Mouse (Mus musculus): Measurements from ENCODE around the gene Olfr585. TPM values are rescaled to one million over a fixed set of nuclear protein-coding genes. Genes with fewer than 3 reads are reported as not detected.

Gene Olfr585
- polyA plus RNA-seq (2016; fragmentation: Nextera tagmentation; extraction: Ambion mirVana): not detected in 2 replicates

DNA sequence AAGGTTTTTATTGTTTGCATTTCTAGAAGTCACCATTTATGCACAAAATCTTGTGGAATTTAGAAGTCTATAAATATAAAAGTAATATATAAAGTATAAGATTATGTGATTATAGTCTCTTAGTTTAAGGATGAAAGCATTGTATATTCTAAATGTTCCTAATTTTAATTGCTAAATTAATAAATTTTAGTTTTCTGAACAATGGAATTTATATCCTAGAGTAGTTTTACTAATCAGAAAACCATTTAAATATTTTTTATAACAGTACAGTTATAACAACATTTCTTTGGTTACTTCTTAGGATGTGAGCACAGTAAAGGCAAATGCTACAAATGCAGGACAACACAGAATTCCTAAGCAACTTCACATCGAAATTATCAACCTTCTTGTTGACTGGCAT lies at the start of gene Olfr585:
Olfr585 (plus strand) TSS at position 301 of the 400 bp plus-strand sequence.
- H3K27me3 ChIP-seq (ENCODE audit: poor library complexity, severe bottlenecking): no peaks in the 10 kb centered on the region
- H3K4me1 ChIP-seq: no peaks in the 10 kb centered on the region
- no peak within 1 kb of the TSS for H3K27ac ChIP-seq
- no peaks in the 10 kb centered on the region for H3K9me3 ChIP-seq
- 88% methylated on average over 1 of the region's 1 CpGs for WGBS
- H3K4me3 ChIP-seq: no peak within 1 kb of the TSS
- H3K36me3 ChIP-seq (replicated peaks): no peaks in the 10 kb centered on the region
- no peak for DNase-seq (ENCODE audit: extremely low spot score, low spot score)

DNA sequence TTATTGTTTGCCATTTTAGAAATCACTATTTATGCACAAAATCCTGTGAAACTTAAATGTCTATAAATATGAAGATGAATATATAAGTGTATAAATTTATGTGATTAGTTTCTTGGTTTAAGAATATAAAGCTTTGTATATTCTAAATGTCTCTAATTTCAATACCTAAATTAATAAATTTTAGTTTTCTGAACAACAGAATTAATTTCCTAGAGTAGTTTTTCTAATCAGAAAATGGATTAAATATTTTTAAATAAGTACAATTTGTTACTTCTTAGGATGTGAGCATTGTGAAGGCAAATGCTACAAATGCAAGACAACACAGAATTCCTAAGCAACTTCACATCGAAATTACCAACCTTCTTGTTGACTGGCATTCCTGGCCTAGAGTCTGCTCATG lies 46.5 kb upstream of the Olfr585 start, which contains the start of gene Olfr583:
Olfr583 (plus strand) TSS at position 301 of the 400 bp plus-strand sequence.
- H3K36me3 ChIP-seq (replicated peaks): no peaks in the 10 kb centered on the region
- DNase-seq (ENCODE audit: extremely low spot score, low spot score): no peak
- H3K27ac ChIP-seq: no peak within 1 kb of the TSS
- no peaks in the 10 kb centered on the region; the same call in 1 of the 2 replicates for H3K9me3 ChIP-seq
- H3K4me3 ChIP-seq: no peak within 1 kb of the TSS
- 84% methylated on average over 1 of the region's 1 CpGs for WGBS
- H3K27me3 ChIP-seq (ENCODE audit: poor library complexity, severe bottlenecking): no peaks in the 10 kb centered on the region
- no peaks in the 10 kb centered on the region for H3K4me1 ChIP-seq

DNA sequence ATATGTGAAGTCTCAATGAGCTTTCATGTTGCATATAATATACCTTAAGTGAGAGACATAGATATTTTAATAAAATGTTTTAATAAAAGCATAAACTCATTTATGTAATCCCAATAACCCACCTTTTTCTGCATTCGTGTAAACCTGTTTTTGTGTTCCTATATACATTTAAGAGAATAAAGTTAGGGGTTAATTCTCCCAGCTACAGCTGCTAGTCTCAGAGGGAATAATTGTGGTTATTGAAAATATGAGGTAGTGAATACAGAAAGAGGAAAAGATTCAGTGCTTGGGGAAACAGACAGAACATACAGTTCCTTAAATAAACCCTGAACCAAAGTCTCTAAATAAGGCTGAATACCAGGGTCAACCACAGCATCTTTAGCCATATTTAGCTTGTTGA lies 15.9 kb upstream of the Olfr585 start, which contains the start of gene Olfr584:
Olfr584 (plus strand) TSS at position 301 of the 400 bp plus-strand sequence.
- H3K27me3 ChIP-seq (ENCODE audit: poor library complexity, severe bottlenecking): no peaks in the 10 kb centered on the region
- no peaks in the 10 kb centered on the region for H3K4me1 ChIP-seq
- 90% methylated on average over 1 of the region's 1 CpGs for WGBS

DNA sequence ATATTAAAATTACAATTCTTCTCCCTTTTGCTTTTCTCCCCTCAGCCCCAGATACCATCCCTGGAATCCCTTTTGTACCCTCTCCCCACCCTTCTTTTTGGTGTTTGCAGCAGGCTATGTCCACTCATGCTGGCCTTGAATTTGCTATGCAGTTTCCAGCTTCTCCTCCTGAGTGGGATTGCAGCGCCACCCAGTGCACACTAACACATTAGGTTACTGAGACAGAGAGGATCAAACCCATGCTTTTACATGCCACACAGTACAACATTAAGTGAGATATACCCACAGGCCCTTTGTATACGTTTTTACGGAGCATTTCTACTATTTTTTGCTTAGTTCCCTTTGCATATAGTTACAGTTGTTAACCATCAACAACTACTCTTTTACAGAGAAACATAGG lies 21.9 kb downstream of the Olfr585 start:
- Histone ChIP-seq H3K9me3 (no peaks in the 10 kb centered on the region), H3K4me1 (no peaks in the 10 kb centered on the region), H3K27me3 (ENCODE audit: poor library complexity, severe bottlenecking) (no peaks in the 10 kb centered on the region), H3K4me3 (no peak overlapping the region), H3K27ac (no peak overlapping the region), H3K36me3 (replicated peaks) (no peaks in the 10 kb centered on the region)
- no peak for DNase-seq (ENCODE audit: extremely low spot score, low spot score)
- WGBS: 57% methylated on average over 3 of the region's 3 CpGs

More for the DNA sequence above, 15.9 kb upstream of the Olfr585 start, which contains the start of gene Olfr584:
- Histone ChIP-seq H3K9me3 (peaks cover 17% of the 10 kb centered on the region), H3K4me3 (no peak within 1 kb of the TSS), H3K36me3 (replicated peaks) (no peaks in the 10 kb centered on the region), H3K27ac (no peak within 1 kb of the TSS)
- DNase-seq (ENCODE audit: extremely low spot score, low spot score): no peak

DNA sequence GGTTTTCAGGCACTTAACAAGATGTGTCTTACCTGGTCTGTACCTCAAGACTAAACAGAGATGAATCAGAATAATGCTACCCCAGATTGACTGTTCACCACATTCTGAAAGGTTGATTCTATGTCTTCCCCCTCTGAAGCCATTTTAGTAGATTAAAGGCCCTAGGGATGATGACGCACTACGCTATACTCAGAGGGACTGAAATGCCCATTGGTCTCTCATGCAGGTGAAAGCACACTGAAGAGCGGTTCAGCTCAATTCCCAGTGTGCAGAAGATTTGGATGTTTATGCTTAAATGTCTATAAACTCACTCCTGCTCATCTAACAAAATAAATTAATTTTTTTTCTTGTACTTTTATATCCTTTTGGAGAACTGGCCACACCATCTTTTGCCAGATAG lies 28.0 kb downstream of the Olfr585 start, which contains the start of gene Olfr586:
Olfr586 (minus strand) TSS at position 101 of the 400 bp plus-strand sequence.
- Histone ChIP-seq H3K4me1 (no peaks in the 10 kb centered on the region), H3K36me3 (replicated peaks) (no peaks in the 10 kb centered on the region), H3K27ac (no peak within 1 kb of the TSS), H3K4me3 (no peak within 1 kb of the TSS), H3K27me3 (ENCODE audit: poor library complexity, severe bottlenecking) (no peaks in the 10 kb centered on the region), H3K9me3 (no peaks in the 10 kb centered on the region)
- 93% methylated on average over 3 of the region's 3 CpGs for WGBS
- DNase-seq (ENCODE audit: extremely low spot score, low spot score): no peak

DNA sequence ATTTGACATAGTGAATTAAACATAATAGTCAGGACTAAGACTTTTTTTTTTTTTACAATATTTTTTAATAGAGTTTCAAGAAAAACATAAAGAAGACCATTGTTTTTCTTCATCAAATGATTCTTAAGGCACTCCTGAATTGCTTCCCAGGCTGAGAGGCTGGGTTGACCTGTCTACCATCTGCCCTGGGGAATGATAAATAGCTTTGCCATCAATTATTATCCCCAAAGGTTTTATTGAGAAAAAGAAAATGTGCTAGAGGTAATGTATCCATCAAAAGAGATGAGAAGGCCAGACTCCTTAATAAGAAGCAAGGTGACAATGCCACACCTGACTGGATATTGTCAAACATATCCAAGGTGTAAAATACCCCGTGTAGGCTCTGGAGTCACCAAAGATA lies 43.1 kb downstream of the Olfr585 start, which contains the start of gene Olfr588-ps1:
Olfr588-ps1 (plus strand) TSS at position 301 of the 400 bp plus-strand sequence.
- Histone ChIP-seq H3K4me1 (no peaks in the 10 kb centered on the region), H3K27me3 (ENCODE audit: poor library complexity, severe bottlenecking) (no peaks in the 10 kb centered on the region), H3K9me3 (no peaks in the 10 kb centered on the region), H3K36me3 (replicated peaks) (no peaks in the 10 kb centered on the region), H3K27ac (no peak within 1 kb of the TSS), H3K4me3 (no peak within 1 kb of the TSS)
- DNase-seq (ENCODE audit: extremely low spot score, low spot score): no peak
- 92% methylated on average over 1 of the region's 1 CpGs for WGBS

Other genes starting within 250 kb of the Olfr585 start
- gene Olfr566, start 239.0 kb upstream of the Olfr585 start, polyA plus RNA-seq (2016; fragmentation: Nextera tagmentation; extraction: Ambion mirVana): not detected in 2 replicates
- gene Olfr568, start 220.6 kb upstream of the Olfr585 start, polyA plus RNA-seq (2016; fragmentation: Nextera tagmentation; extraction: Ambion mirVana): not detected in 2 replicates
- not detected in 2 replicates for gene Olfr569, start 206.8 kb upstream of the Olfr585 start, polyA plus RNA-seq (2016; fragmentation: Nextera tagmentation; extraction: Ambion mirVana)
- not detected in 2 replicates for gene Olfr570, start 203.1 kb upstream of the Olfr585 start, polyA plus RNA-seq (2016; fragmentation: Nextera tagmentation; extraction: Ambion mirVana)
- not detected in 2 replicates for gene Olfr571, start 180.2 kb upstream of the Olfr585 start, polyA plus RNA-seq (2016; fragmentation: Nextera tagmentation; extraction: Ambion mirVana)
- not detected in 2 replicates for gene Olfr572, start 173.3 kb upstream of the Olfr585 start, polyA plus RNA-seq (2016; fragmentation: Nextera tagmentation; extraction: Ambion mirVana)
- gene Olfr573-ps1, start 155.1 kb upstream of the Olfr585 start, polyA plus RNA-seq (2016; fragmentation: Nextera tagmentation; extraction: Ambion mirVana): not detected in 2 replicates
- not detected in 2 replicates for gene Olfr574, start 149.3 kb upstream of the Olfr585 start, polyA plus RNA-seq (2016; fragmentation: Nextera tagmentation; extraction: Ambion mirVana)
- gene Olfr575, start 138.9 kb upstream of the Olfr585 start, polyA plus RNA-seq (2016; fragmentation: Nextera tagmentation; extraction: Ambion mirVana): not detected in 2 replicates
- gene Olfr576, start 135.1 kb upstream of the Olfr585 start, polyA plus RNA-seq (2016; fragmentation: Nextera tagmentation; extraction: Ambion mirVana): not detected in 2 replicates
- not detected in 2 replicates for gene Olfr577, start 121.8 kb upstream of the Olfr585 start, polyA plus RNA-seq (2016; fragmentation: Nextera tagmentation; extraction: Ambion mirVana)
- not detected in 2 replicates for gene Olfr578, start 108.4 kb upstream of the Olfr585 start, polyA plus RNA-seq (2016; fragmentation: Nextera tagmentation; extraction: Ambion mirVana)
- not detected in 2 replicates for gene Olfr582, start 59.7 kb upstream of the Olfr585 start, polyA plus RNA-seq (2016; fragmentation: Nextera tagmentation; extraction: Ambion mirVana)
- gene Olfr583, start 46.4 kb upstream of the Olfr585 start, polyA plus RNA-seq (2016; fragmentation: Nextera tagmentation; extraction: Ambion mirVana): not detected in 2 replicates
- gene Olfr584, start 15.8 kb upstream of the Olfr585 start, polyA plus RNA-seq (2016; fragmentation: Nextera tagmentation; extraction: Ambion mirVana): not detected in 2 replicates
- gene Olfr586, start 27.9 kb downstream of the Olfr585 start, polyA plus RNA-seq (2016; fragmentation: Nextera tagmentation; extraction: Ambion mirVana): not detected in 2 replicates
- not detected in 2 replicates for gene Olfr588-ps1, start 43.2 kb downstream of the Olfr585 start, polyA plus RNA-seq (2016; fragmentation: Nextera tagmentation; extraction: Ambion mirVana)
- not detected in 2 replicates for gene Olfr589, start 58.6 kb downstream of the Olfr585 start, polyA plus RNA-seq (2016; fragmentation: Nextera tagmentation; extraction: Ambion mirVana)
- gene Olfr591, start 80.6 kb downstream of the Olfr585 start, polyA plus RNA-seq (2016; fragmentation: Nextera tagmentation; extraction: Ambion mirVana): not detected in 2 replicates
- gene Olfr592, start 87.1 kb downstream of the Olfr585 start, polyA plus RNA-seq (2016; fragmentation: Nextera tagmentation; extraction: Ambion mirVana): not detected in 2 replicates
- gene Olfr593, start 114.1 kb downstream of the Olfr585 start, polyA plus RNA-seq (2016; fragmentation: Nextera tagmentation; extraction: Ambion mirVana): not detected in 2 replicates
- gene Olfr594, start 119.3 kb downstream of the Olfr585 start, polyA plus RNA-seq (2016; fragmentation: Nextera tagmentation; extraction: Ambion mirVana): not detected in 2 replicates
- not detected in 2 replicates for gene Usp17ld, start 154.8 kb downstream of the Olfr585 start, polyA plus RNA-seq (2016; fragmentation: Nextera tagmentation; extraction: Ambion mirVana)
- gene Olfr596, start 207.9 kb downstream of the Olfr585 start, polyA plus RNA-seq (2016; fragmentation: Nextera tagmentation; extraction: Ambion mirVana): not detected in 2 replicates
- gene Olfr597, start 218.6 kb downstream of the Olfr585 start, polyA plus RNA-seq (2016; fragmentation: Nextera tagmentation; extraction: Ambion mirVana): not detected in 2 replicates
- gene Olfr598, start 225.8 kb downstream of the Olfr585 start, polyA plus RNA-seq (2016; fragmentation: Nextera tagmentation; extraction: Ambion mirVana): not detected in 2 replicates
- not detected in 2 replicates for gene Olfr599, start 238.2 kb downstream of the Olfr585 start, polyA plus RNA-seq (2016; fragmentation: Nextera tagmentation; extraction: Ambion mirVana)

All from forebrain, embryonic 10.5 days (tissue).